Mouse (Mus musculus): ENCODE data around the gene Sfxn1.

GRCm38 (mm10) chr13:54103271-54103670 lies 31.6 kb downstream of the Sfxn1 start:
- TF ChIP-seq TAL1 (IDR thresholded peaks at IDR 0.05; ENCODE audit: low read length), result no peak
- TF ChIP-seq GATA1 (IDR thresholded peaks at IDR 0.05; ENCODE audit: low read length), result no peak
